Mouse (Mus musculus) midbrain, embryonic 11.5 days (tissue): ENCODE data around the gene Galnt7. TPM values are rescaled to one million over a fixed set of nuclear protein-coding genes. Genes with fewer than 3 reads are reported as not detected.

Experiments
- ATAC-seq: fragments of 200-750 bp; cut with Nextera tagmentation; 2 replicates; pipeline ENCODE4 v1.8.0; 2017; ENCODE audit warnings: moderate TSS enrichment, moderate library complexity; ENCODE audit not compliant: low FRiP score
- DNase-seq: peaks from one replicate; pipeline ENCODE4 v3.0.0; 2015; ENCODE audit warnings: low spot score; ENCODE audit errors: missing footprints
- H3K27ac ChIP-seq: fragments of 300-500 bp; sonication (generic); 2 replicates; pipeline ENCODE4 v1.5.1; 2014; ENCODE audit warnings: low read depth, low read length
- H3K27me3 ChIP-seq: fragments of 300-500 bp; sonication (generic); 2 replicates; pipeline ENCODE4 v1.6.1; 2014; ENCODE audit warnings: mild to moderate bottlenecking, low read length, moderate library complexity, mixed read lengths; ENCODE audit not compliant: control insufficient read depth, insufficient read depth
- H3K36me3 ChIP-seq: fragments of 300-500 bp; sonication (generic); 2 replicates; pipeline ENCODE4 v1.6.1; 2014; ENCODE audit warnings: mild to moderate bottlenecking, low read length, moderate library complexity, mixed read lengths; ENCODE audit not compliant: control insufficient read depth, insufficient read depth
- H3K4me1 ChIP-seq: fragments of 300-500 bp; sonication (generic); 2 replicates; pipeline ENCODE4 v1.6.1; 2014; ENCODE audit warnings: low read length; ENCODE audit not compliant: control insufficient read depth, insufficient read depth
- H3K4me2 ChIP-seq: fragments of 300-500 bp; sonication (generic); 2 replicates; pipeline ENCODE4 v1.6.1; 2014; ENCODE audit warnings: mild to moderate bottlenecking, moderate library complexity
- H3K4me3 ChIP-seq: fragments of 300-500 bp; sonication (generic); 2 replicates; pipeline ENCODE4 v1.5.1; 2014; ENCODE audit warnings: low read depth, low read length
- H3K9ac ChIP-seq: fragments of 300-500 bp; sonication (generic); 2 replicates; pipeline ENCODE4 v1.6.1; 2014; ENCODE audit warnings: low read length
- H3K9me3 ChIP-seq: fragments of 300-500 bp; sonication (generic); 2 replicates; pipeline ENCODE4 v1.6.1; 2016; ENCODE audit warnings: low read length; ENCODE audit not compliant: control insufficient read depth
- WGBS: fragments of 180-500 bp; shearing (Covaris S2); extraction: QIAGEN DNeasy Blood & Tissue Kit; methylation state at CpG from one replicate; pipeline ENCODE4 v1.1.7; 2014; 5-methylcytosine and 5-hydroxymethylcytosine counted together
- polyA plus RNA-seq: library from polyadenylated mRNA; unstranded; fragments of >200 nt; fragmentation: Nextera tagmentation; extraction: Ambion mirVana; gene quantifications from 2 replicates; pipeline ENCODE4 v1.2.1, GENCODE M21; 2014

Gene Galnt7
- polyA plus RNA-seq, 1 experiment from 2014 or later, result 16.9 TPM

DNA sequence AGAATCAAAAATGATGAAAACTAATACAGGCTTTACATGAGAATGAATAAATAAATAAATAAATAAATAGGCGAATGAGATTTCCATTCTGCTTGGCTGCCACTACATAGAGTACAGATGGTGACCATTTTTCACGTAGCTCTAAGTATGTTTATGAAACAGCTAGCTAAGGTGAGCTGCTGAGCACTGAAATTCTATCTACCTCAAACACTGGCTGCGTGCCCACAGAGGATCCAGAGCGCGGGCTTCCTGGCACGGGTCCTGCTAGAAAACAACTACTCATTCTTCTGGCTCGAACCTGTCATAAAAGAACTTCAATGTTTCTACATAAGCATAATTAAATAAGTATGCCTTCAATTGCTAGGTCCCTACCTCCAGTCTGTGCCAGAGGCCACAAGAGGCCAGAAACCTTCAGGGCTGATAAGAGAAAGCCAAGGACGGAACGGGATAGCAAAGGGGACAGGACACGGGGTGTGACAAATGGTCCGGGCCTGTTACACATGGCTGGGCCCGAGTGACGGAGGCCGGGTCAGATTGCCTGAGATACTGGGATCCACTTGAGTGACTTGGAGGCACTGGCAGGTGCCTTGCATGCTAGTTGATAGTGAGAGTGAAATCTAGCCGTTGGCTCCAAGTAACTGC lies 37.7 kb downstream of the Galnt7 start:
- Histone ChIP-seq H3K4me2 (no peak overlapping the region), H3K4me3 (no peak overlapping the region), H3K27me3 (no peaks in the 10 kb centered on the region), H3K9ac (no peak overlapping the region), H3K27ac (no peak overlapping the region), H3K4me1 (no peaks in the 10 kb centered on the region), H3K36me3 (no peaks in the 10 kb centered on the region), H3K9me3 (no peaks in the 10 kb centered on the region)
- DNase-seq (no peak), ATAC-seq (no peak)
- 76% methylated on average over 15 of the region's 15 CpGs for WGBS

DNA sequence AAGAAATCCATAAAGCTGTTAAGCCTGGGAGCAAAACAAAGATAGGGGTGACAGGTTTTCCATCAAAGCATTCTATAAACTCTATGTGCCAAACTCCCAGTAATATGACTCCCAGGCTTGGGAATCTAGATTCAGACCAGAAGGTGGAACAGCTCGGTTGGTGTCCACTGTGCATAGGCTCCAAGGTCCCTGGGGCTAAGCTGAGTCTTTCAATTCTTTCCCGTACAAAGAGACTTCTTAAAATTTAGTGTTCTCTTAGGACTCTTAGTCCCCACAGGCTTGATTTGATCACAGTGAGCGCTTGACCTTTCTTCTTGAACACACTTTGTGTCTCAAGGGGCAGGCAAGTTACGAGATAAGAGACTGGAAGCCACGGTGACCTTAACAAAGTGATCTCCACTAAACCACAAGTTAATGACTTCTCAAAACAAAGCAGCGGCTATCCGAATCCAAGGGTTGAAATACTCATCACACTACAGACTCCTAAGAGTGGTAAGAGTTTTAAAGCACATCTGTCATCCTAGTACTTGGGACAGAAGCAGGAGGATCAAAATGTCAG lies 41.3 kb downstream of the Galnt7 start:
- no peak overlapping the region for H3K4me3 ChIP-seq
- H3K27me3 ChIP-seq, result no peaks in the 10 kb centered on the region
- H3K27ac ChIP-seq, result no peak overlapping the region
- H3K9ac ChIP-seq, result no peak overlapping the region
- ATAC-seq (no peak), DNase-seq (no peak)
- H3K36me3 ChIP-seq, result no peaks in the 10 kb centered on the region
- 33% methylated on average over 7 of the region's 7 CpGs for WGBS
- H3K4me1 ChIP-seq, result no peaks in the 10 kb centered on the region
- H3K4me2 ChIP-seq, result no peak overlapping the region
- no peaks in the 10 kb centered on the region for H3K9me3 ChIP-seq

DNA sequence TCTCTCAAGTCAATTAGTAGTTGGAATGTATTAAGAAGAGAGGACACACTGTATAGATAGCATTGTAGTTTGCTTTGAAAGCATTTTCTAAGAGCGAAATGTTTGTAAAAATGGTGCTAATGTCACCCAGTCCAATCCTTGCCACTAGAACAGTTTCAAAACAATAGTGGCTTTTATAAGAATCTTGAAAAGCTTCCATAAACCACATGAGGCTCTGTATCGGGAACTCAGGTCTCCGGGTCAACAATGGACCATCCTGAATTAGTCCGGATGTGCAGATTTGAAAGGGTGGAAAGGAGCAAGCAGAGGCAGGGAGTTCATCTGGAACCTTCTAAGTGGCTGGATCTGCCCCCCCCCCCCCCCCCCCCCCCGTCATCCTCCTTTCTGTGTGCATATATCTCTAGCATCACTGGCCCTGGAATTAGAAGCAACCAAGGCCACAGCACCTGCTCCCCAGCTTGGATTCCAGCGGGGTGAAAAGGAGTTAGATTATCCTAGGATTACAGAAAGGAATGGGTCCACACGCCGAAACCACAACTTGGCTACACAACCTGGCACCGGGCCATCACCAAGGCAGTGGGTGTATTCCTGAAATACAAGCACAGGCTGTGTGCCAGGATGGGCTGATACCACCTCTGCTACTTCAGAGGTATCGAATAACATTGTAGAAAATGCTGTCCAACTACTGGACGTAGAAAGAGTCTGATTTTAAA lies 42.0 kb downstream of the Galnt7 start:
- Histone ChIP-seq H3K4me3 (no peak overlapping the region), H3K9me3 (no peaks in the 10 kb centered on the region), H3K36me3 (no peaks in the 10 kb centered on the region), H3K9ac (no peak overlapping the region), H3K27ac (no peak overlapping the region), H3K4me2 (no peak overlapping the region), H3K27me3 (no peaks in the 10 kb centered on the region), H3K4me1 (no peaks in the 10 kb centered on the region)
- ATAC-seq (no peak), DNase-seq (no peak)
- 84% methylated on average over 10 of the region's 11 CpGs for WGBS

DNA sequence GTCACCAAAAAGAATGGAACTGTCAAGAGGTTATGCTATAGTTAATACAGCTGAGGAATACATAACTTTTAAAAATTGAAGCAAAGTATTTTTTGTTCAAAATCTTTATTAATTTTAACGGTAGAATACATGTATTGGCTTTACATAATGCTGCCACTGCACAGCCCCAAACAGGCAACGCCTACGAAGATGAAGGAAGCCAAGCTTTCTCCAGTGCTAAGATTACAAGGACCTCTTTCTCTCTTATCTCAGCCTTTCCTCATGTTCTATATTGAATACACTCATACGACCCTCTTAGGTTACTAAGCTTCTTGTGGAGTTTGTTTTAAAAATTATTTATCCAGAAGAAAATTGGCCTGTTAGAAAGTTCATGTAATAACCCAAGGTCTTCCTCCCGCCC lies 50.3 kb downstream of the Galnt7 start:
- no peaks in the 10 kb centered on the region for H3K9me3 ChIP-seq
- no peak overlapping the region for H3K27ac ChIP-seq
- no peaks in the 10 kb centered on the region for H3K36me3 ChIP-seq
- 94% methylated on average over 5 of the region's 5 CpGs for WGBS
- DNase-seq (no peak), ATAC-seq (no peak)
- no peak overlapping the region for H3K9ac ChIP-seq
- H3K4me1 ChIP-seq, result no peaks in the 10 kb centered on the region
- H3K4me3 ChIP-seq, result no peak overlapping the region
- no peaks in the 10 kb centered on the region for H3K27me3 ChIP-seq
- H3K4me2 ChIP-seq, result no peak overlapping the region

DNA sequence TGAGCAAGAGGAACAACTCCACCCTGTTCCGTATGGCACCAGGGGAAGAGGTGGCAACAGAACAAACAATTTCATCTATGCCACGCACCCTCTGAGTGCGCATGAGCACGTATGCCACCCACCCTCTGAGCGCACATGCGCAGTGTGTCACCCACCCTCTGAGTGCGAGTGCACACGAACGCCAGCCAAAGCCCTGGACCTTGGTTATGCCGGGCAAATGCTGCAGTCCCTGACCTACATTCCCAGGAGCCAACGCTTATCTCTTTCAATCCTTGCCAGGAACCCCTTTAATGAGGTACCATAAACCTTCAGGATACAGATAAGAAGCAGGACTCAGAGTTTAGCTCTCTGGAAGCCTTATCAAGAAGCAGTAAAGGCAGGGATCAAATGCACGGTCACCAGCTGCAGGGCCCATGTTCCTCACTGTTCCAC lies 50.8 kb downstream of the Galnt7 start:
- Histone ChIP-seq H3K27me3 (no peaks in the 10 kb centered on the region), H3K4me3 (no peak overlapping the region), H3K4me2 (no peak overlapping the region), H3K9ac (no peak overlapping the region), H3K4me1 (no peaks in the 10 kb centered on the region), H3K27ac (no peak overlapping the region), H3K9me3 (no peaks in the 10 kb centered on the region), H3K36me3 (no peaks in the 10 kb centered on the region)
- DNase-seq (no peak), ATAC-seq (no peak)
- WGBS, result 95% methylated on average over 12 of the region's 12 CpGs

DNA sequence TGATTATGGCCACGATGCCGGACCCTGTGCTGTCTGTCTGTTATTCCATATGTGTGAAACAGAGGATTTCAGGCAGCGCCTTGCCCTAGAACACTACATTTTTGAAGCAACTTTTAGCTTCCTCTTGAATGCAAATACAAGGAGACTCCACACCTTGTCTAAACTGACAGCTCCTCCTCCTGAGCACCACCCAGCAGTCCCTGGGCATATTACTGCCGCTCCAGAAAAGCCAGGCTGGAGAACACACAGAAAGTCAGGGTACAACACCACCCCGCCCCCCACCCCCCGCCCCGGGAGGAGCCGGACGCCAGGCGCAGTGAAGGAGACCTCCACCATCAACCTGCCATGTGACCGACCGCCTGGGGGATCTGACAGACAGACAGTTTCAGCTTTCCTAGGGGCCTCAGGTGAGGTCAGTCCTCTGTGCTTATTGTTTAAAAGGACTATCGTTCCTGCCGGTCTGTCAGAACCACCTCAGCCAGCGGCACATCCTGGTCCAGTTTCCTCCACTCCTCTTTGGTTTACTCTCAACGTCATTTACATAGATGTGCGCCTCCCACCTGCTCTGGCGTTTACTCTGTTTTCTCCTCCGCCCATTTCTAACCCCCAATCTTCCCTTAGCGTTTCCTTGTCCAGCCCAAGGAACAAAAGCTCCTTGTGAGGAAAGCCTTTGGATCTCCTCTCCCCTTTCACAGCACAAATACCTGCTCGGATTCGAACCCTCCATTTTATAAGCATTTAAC lies 52.8 kb downstream of the Galnt7 start:
- Histone ChIP-seq H3K4me1 (no peaks in the 10 kb centered on the region), H3K27ac (no peak overlapping the region), H3K4me2 (no peak overlapping the region; the same call in 1 of the 2 replicates), H3K27me3 (no peaks in the 10 kb centered on the region), H3K36me3 (no peaks in the 10 kb centered on the region), H3K9ac (no peak overlapping the region), H3K4me3 (no peak overlapping the region), H3K9me3 (no peaks in the 10 kb centered on the region)
- ATAC-seq (peak; percentile 46; the same call in 1 of the 2 replicates), DNase-seq (no peak)
- 22% methylated on average over 22 of the region's 22 CpGs for WGBS

DNA sequence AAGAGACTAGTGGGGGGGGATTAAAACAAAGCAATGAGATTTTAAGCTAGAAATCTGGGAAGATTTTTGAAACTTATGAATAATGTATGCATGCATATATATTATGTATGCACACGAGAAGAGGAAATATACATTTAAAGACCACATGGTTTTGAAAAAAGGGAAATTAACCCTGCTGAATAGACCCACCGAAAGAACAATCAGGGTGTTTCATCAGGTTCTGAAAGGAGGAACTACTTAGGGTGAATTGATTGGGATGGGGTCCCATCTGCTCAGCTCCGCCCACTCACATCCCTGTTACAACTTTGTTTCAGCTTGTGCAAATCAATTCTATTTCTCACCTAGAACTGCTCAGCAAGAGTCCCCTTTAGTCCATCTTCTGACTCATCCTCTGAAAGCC lies 57.0 kb downstream of the Galnt7 start:
- no peak overlapping the region for H3K4me2 ChIP-seq
- ATAC-seq (no peak), DNase-seq (no peak)
- no peaks in the 10 kb centered on the region for H3K27me3 ChIP-seq
- H3K4me1 ChIP-seq, result no peaks in the 10 kb centered on the region
- WGBS, result 68% methylated on average over 3 of the region's 3 CpGs
- no peak overlapping the region for H3K9ac ChIP-seq
- no peak overlapping the region for H3K4me3 ChIP-seq
- no peaks in the 10 kb centered on the region for H3K36me3 ChIP-seq
- H3K27ac ChIP-seq, result no peak overlapping the region
- H3K9me3 ChIP-seq, result no peaks in the 10 kb centered on the region

DNA sequence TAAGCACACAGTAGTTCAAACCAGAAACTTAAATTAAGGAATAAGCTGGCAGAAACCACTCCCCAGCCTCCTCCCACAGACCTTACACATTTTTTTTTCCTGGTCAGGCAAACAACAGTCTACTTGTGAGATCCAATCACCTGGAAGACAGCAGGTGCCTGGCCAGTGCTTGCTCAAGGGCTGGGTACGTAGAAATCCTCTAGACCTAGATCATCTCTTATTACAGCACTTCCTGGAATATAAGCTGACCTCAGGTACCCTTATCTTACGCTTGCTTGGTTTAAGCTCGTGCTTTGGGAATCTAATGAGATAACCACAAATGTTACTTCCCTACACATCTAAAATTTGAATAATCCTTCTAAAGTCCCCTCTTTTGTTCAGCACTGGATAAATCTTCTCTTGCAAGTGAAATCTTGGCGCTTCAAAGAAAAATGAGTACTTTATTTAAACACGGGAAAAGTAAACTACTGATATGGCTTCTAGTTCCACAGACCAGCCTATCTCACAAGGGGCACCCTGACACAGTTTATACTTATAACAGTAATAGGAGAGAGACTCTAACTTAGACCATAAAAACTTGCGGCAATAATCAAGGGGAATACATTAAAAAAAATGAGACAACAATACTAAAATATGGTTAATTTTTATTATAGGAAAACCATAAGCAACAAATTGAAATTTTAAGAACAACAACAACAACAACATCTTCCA lies 58.5 kb downstream of the Galnt7 start:
- 63% methylated on average over 6 of the region's 6 CpGs for WGBS
- H3K36me3 ChIP-seq, result no peaks in the 10 kb centered on the region
- H3K4me2 ChIP-seq, result no peak overlapping the region
- H3K9me3 ChIP-seq, result no peaks in the 10 kb centered on the region
- H3K4me3 ChIP-seq, result no peak overlapping the region
- no peaks in the 10 kb centered on the region for H3K4me1 ChIP-seq
- no peak overlapping the region for H3K9ac ChIP-seq
- no peak for ATAC-seq
- H3K27ac ChIP-seq, result no peak overlapping the region
- DNase-seq, result no peak
- no peaks in the 10 kb centered on the region for H3K27me3 ChIP-seq
